Mouse (Mus musculus): ENCODE measurements around the gene Gm49358.

Gm49358 gene

DNA sequence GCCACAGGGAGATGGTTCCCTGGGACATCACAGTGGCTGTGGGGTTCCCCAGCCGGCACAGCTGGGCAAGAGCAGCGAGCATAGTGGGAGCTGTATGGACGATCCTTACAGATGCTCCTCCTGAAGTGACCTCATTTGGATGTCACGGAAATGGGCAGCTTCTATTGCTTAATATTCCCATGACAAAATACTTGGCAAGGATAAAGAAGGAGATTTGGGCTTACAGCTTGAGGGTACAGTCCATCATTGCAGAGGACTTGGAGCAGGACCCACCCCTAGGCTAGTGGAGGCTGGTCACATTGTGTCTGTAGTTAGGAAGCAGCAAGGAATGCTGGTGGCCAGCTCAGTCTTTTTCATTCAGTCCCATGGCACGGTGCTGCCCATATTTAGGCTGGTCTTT, 46.8 kb downstream of the Gm49358 start:
- in situ Hi-C loops (cut with MboI, MseI): no loop called here

DNA sequence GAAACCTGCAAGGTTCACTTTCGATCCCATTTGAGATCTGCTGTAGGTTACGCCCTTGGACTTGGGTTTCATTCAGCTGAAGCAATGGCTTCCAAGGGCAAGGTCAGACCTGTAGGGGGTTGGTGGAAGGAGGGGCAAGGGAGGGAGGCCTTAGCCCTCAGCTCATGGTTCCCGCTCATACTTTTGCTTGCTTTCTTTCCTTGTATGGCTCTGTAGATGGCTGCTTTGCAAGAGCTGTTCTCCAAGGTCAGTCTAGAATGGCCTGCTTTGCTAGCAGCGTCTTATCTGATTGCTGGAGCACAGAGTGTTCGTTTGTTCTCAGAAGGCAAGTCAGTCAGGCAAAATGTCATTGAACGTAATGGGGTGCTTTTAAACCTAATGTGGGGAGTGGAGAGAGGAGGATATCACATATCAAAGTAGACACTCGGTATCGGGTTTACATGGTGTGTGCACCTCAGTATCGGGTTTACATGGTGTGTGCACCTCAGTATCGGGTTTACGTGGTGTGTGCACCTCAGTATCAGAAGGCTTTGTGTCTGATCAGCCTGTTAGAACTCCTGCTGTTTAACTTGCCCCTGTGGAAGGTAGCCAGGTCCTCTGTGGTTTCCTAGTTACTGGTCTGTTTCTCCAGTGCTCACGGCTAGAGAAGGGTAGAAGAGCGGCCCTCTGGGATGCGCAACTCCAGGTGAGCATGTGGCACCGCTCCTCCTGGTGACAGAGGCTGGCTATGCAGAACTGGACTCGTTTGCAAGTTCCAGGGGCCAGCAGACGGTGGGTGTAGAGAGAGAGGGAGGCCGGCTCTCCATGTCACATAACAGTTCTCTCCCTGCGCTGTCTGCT, 50.7 kb downstream of the Gm49358 start:
- in situ Hi-C loops (cut with MboI, MseI): no loop called here

DNA sequence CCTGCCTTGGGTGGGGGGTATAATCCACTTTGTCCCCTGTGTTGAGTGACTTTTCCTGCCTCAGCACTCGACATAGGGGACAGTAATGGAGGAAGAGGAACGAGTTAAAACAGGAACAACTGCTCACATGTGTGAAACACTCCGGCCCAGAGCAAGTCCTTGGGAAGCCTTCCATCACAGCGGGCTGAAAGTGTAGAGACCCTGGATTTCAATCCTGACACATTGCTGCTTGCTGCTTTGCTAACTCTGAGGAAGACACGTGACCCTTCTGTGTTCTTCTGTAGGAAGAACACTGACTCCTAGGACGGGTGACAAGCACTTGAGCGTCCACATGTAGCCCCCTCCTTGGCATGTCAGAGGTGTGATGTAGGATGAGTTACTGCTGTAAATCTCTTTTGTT, 51.4 kb downstream of the Gm49358 start:
- in situ Hi-C loops (cut with MboI, MseI): no loop called here

GRCm38 (mm10) chr10:86819649-86820165, 55.9 kb downstream of the Gm49358 start:
- in situ Hi-C loops (cut with MboI, MseI): no loop called here

- in situ Hi-C loops (cut with MboI, MseI): no loop called here
Measured at GRCm38 (mm10) chr10:86821014-86821413, 57.2 kb downstream of the Gm49358 start.

- in situ Hi-C loops (cut with MboI, MseI): no loop called here
Measured at GRCm38 (mm10) chr10:86824093-86824492, 60.3 kb downstream of the Gm49358 start.

- in situ Hi-C loops (cut with MboI, MseI): no loop called here
Measured at GRCm38 (mm10) chr10:86824871-86825270, 61.1 kb downstream of the Gm49358 start.

DNA sequence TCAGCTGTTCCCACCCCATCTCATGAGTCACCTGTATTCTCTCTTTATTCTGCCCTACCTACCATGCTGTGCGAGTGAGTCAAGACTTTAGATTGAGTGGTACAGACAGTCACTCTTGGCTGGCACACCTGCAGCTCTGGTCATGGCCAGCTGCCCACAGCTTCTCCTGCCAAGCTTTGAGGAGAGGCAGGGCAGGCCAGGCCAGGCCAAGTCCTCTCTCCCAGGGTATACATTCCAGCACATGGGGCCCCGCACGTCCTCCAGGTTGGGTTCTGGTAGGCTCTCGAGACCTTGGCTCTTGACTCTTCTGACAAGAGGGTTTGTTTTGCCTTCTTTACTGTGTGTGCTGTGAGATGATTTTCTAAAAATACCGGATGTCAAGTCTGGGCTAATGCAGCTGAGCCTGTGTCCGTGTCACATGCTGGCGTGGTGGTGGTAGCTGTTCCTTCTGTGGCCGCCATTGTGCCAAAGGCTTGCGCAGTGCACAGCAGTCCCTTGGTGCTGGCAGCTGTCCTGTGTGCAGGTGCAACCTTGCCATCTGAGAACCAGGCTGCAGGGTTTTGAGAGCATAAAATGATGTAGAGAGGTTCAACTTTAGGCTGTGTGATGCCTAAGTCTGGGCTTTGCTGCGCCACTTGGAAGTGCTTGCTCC, 62.2 kb downstream of the Gm49358 start:
- in situ Hi-C loops (cut with MboI, MseI): no loop called here

GRCm38 (mm10) chr10:86826929-86827328, 63.2 kb downstream of the Gm49358 start:
- in situ Hi-C loops (cut with MboI, MseI): no loop called here

GRCm38 (mm10) chr10:86828221-86829135, 64.7 kb downstream of the Gm49358 start:
- in situ Hi-C loops (cut with MboI, MseI): no loop called here

GRCm38 (mm10) chr10:86829515-86829914, 65.7 kb downstream of the Gm49358 start:
- in situ Hi-C loops (cut with MboI, MseI): no loop called here

DNA sequence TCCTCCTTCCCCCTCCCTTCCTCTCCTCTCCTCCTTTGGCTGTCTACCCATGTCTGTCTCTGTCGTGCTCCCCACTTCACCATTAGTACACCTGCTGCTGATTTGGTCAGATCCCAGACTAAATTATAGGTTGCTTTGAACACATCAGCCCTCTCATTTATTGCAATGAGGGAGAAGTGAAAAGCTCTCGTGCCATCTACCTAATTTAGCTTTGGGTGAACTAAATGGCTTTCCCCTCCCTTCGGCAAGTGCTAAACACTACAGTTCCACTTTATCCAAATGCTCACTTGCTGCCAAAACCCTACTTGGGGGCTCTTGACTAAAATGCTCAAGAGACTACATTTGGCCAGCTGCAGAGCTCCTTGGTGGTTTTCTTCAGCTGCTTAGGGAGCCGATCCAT, 73.0 kb downstream of the Gm49358 start:
- in situ Hi-C loops (cut with MboI, MseI): no loop called here

DNA sequence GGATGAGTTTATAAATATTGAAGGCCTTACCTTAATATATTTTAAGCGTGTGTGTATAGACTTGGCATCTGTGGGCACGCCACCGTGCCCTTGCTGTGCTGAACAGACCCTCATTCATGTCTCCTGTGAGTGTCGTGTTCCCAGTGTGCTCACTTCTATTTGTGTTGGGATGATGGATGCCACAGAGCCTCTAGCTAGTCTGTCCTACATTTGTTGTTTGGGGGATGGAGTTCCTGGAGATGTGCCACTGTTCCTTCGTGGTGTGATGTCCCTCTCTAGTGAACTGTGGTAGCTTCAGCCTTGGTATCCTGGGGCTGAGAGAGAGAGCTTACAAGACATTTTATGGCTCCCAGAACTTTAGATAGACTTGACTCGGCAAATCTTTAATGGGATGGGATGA, 75.1 kb downstream of the Gm49358 start:
- in situ Hi-C loops (cut with MboI, MseI): no loop called here

DNA sequence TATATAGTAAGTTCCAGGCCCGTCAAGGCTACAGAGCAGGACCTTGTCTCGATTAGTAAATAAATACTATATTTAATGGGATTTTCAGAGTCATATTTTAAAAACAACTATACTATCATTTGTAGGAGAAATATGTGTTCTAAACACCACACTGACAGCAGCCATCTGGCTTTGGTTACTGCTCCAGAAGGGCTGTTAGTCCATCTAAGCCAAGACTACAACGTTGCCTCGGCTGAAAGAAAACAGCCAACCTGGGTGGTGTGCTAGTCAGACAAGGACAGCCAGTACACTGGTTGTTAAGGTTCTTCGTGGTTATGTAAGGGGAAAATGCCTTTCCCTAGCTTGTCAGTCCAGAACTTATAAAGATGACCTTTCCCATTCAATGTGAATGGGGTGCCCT, 78.9 kb downstream of the Gm49358 start:
- in situ Hi-C loops (cut with MboI, MseI): no loop called here

DNA sequence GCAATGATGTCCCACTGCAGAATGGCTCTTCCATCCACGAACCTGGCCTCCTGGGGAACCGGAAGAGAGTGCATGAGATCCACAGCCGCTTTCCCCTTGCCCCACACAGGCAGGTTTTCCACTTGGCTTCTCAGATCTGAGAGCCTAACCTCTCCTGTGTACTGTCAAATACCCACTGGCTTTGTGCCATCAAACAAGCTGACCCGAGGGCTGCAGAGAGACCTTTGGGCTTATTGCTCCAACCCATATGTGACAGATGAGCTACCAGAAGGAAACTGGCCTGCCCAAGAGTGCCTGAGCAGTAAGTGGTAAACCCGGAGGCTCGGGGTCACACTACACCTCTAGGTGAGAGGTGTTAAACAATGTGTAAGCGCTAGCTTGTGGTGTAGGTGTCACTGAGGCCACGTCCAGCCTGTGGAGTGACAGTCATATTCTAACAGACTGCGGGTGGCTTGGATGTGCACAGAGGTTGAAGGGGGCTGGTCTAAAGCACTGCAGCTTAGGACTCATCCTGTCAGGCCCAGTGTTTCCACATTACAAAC, 83.2 kb downstream of the Gm49358 start:
- in situ Hi-C loops (cut with MboI, MseI): no loop called here

DNA sequence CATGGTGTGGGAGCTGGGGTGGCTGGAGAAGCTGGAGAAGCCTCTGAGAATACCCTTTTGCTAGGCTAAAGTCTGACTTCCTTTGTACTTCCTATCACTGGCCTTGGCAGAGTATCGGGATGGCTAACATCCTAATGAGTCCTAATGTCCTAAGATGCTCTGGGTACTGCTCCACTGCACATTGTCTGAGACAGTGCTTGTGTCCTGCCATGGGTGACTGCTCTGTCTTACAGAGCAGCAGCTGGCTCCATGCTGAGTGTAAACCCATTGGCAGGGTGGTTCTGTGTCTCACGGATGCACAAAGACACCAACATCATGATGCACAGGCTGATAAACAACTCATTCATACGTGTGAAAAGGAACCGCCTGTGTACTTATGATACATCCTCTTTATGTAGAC, 85.3 kb downstream of the Gm49358 start:
- in situ Hi-C loops (cut with MboI, MseI): no loop called here

DNA sequence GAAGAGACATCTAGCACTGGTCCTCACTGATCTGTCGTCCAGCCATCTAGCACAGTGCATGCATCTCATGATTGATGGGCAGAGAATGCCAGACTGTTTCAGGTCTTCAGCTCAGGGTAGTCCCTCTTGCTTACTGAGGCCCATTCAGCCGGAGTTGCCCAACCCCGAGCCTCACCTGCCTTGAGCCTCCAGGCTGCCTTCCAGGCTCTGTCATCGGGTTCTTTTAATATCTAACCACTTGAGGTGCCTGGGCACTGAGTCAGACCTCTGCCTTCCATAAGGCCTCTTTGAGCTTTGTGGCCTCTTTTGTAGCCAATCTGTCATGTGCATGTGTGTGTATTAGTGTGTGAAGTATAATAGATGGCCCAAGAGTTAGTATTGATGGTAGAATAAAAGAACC, 85.7 kb downstream of the Gm49358 start:
- in situ Hi-C loops (cut with MboI, MseI): no loop called here

- in situ Hi-C loops (cut with MboI, MseI): no loop called here
Measured at GRCm38 (mm10) chr10:86852160-86852559, 88.4 kb downstream of the Gm49358 start.

- in situ Hi-C loops (cut with MboI, MseI): no loop called here
Measured at GRCm38 (mm10) chr10:86853433-86853832, 89.7 kb downstream of the Gm49358 start.

DNA sequence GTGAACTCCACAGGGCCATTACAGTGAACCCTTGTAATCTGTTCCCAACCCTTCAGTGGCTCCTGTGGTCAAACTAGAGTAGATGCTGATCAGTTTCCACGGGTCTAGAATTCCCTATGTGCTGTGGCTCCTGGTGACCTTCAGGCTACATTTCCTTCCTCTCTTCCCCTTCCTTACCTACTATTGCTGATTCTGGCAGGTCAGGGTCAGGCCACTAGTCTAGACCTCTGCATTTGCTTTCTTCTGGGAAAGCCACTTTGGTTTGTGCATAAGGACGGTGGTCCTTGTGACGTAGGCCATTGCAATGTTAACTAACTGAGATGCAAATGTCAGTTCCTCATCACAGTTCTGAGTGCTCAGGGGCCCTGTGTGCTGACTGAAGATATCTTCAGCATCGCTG, 96.6 kb downstream of the Gm49358 start:
- in situ Hi-C loops (cut with MboI, MseI): no loop called here

DNA sequence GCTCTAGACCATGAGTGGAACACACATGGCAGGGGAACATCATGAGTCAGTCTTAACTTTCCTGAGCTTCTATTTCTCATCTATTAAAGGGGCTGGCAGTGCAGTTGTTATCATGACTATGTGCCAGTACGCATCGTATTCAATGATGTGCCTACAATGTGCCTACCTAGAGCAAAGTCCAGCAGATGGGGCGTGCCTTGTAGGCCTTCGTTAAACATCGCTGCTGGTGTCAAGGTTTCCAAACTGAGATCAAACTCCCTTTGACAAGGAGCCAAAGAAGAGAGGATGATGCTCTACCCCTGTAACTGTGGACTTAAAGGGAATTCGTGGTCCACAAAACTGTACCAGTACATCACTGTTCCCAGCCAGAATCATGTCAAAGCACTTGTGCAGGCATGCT, 98.7 kb downstream of the Gm49358 start:
- in situ Hi-C loops (cut with MboI, MseI): no loop called here

GRCm38 (mm10) chr10:86863429-86863828, 99.7 kb downstream of the Gm49358 start:
- in situ Hi-C loops (cut with MboI, MseI): no loop called here
